Mouse (Mus musculus) MEL (cell line): ENCODE measurements around the gene Gm6993. TPM values are rescaled to one million over a fixed set of nuclear protein-coding genes. Genes with fewer than 3 reads are reported as not detected.

ENCODE experiments used
- DNase-seq: peaks from one replicate; pipeline ENCODE4 v3.0.0; 2011; ENCODE audit warnings: low read depth, low spot score
- H3K27ac ChIP-seq: 2 replicates; pipeline ENCODE4 v1.5.1; 2012; ENCODE audit warnings: low read depth, mild to moderate bottlenecking, control low read depth, low read length, moderate library complexity; ENCODE audit not compliant: control insufficient read depth
- H3K27me3 ChIP-seq, 2 experiments: fragments of 150-350 bp in 1 of 2; sonication (generic) in 1 of 2; 2 replicates each; pipeline ENCODE4 v1.6.1; 2012; ENCODE audit warnings: low read length in 2 of 2, mild to moderate bottlenecking in 2 of 2, improper control_type of control experiment in 1 of 2, moderate library complexity in 1 of 2; ENCODE audit not compliant: insufficient read depth in 2 of 2, control insufficient read depth in 1 of 2
- H3K36me3 ChIP-seq, 2 experiments: 2 replicates each; pipeline ENCODE4 v1.6.1; 2012 to 2014; ENCODE audit warnings: low read length in 2 of 2, improper control_type of control experiment in 1 of 2, inconsistent platforms in 1 of 2, mild to moderate bottlenecking in 1 of 2; ENCODE audit not compliant: insufficient read depth in 2 of 2, control insufficient read depth in 1 of 2
- H3K4me1 ChIP-seq, 2 experiments: fragments of 150-350 bp in 1 of 2; sonication (generic) in 1 of 2; 2 replicates each; pipeline ENCODE4 v1.6.1; 2012; ENCODE audit warnings: low read length in 2 of 2, improper control_type of control experiment in 1 of 2, mild to moderate bottlenecking in 1 of 2; ENCODE audit not compliant: insufficient read depth in 2 of 2, control insufficient read depth in 1 of 2
- H3K4me3 ChIP-seq, 2 experiments: fragments of 150-350 bp in 1 of 2; sonication (generic) in 1 of 2; 2 replicates each; pipeline ENCODE4 v1.5.1; 2012; ENCODE audit warnings: low read depth in 2 of 2, low read length in 2 of 2, mild to moderate bottlenecking in 2 of 2, moderate library complexity in 2 of 2, control low read depth in 1 of 2, improper control_type of control experiment in 1 of 2; ENCODE audit not compliant: control insufficient read depth in 1 of 2, insufficient read depth in 1 of 2
- H3K79me2 ChIP-seq: 2 replicates; pipeline ENCODE4 v1.6.1; 2012; ENCODE audit warnings: mild to moderate bottlenecking, low read length, moderate library complexity; ENCODE audit not compliant: control insufficient read depth, poor library complexity, insufficient read depth
- H3K9ac ChIP-seq: 2 replicates; pipeline ENCODE4 v1.6.1; 2012; ENCODE audit warnings: low read depth, mild to moderate bottlenecking, control low read depth, low read length, moderate library complexity; ENCODE audit not compliant: control insufficient read depth, poor library complexity, severe bottlenecking
- H3K9me3 ChIP-seq: fragments of 150-350 bp; sonication (generic); replicated peaks from 2 replicates; pipeline ENCODE4 v1.6.1; 2012; ENCODE audit warnings: mild to moderate bottlenecking, low read length, improper control_type of control experiment, moderate library complexity; ENCODE audit not compliant: insufficient read depth
- EP300 ChIP-seq, 2 experiments: IDR thresholded peaks; 2 replicates each; pipeline ENCODE4 v1.6.1; 2011; ENCODE audit warnings: improper control_type of control experiment in 2 of 2, low read length in 2 of 2, low read depth in 1 of 2, mild to moderate bottlenecking in 1 of 2
- ETS1 ChIP-seq: IDR thresholded peaks from 2 replicates; pipeline ENCODE4 v1.6.1; 2012; ENCODE audit warnings: low read depth, mild to moderate bottlenecking, inconsistent platforms, low read length, improper control_type of control experiment, moderate library complexity
- GABPA ChIP-seq: IDR thresholded peaks from 2 replicates; pipeline ENCODE4 v1.6.1; 2012; ENCODE audit warnings: low read depth, mild to moderate bottlenecking, inconsistent platforms, low read length, improper control_type of control experiment, moderate library complexity
- GATA1 ChIP-seq: IDR thresholded peaks from 2 replicates; pipeline ENCODE4 v1.6.1; 2011; ENCODE audit warnings: low read depth, low read length, improper control_type of control experiment
- HCFC1 ChIP-seq: IDR thresholded peaks from 2 replicates; pipeline ENCODE4 v1.6.1; 2012; ENCODE audit warnings: low read depth, mild to moderate bottlenecking, inconsistent platforms, low read length, improper control_type of control experiment, moderate library complexity
- JUND ChIP-seq: IDR thresholded peaks from 2 replicates; pipeline ENCODE4 v1.6.1; 2011; ENCODE audit warnings: low read depth, mild to moderate bottlenecking, improper control_type of control experiment, low read length
- KAT2A ChIP-seq: conservative IDR thresholded peaks from 2 replicates; pipeline ENCODE4 v1.6.1; 2012; ENCODE audit warnings: low read depth, low read length, improper control_type of control experiment, inconsistent platforms
- MAFK ChIP-seq: IDR thresholded peaks from 2 replicates; pipeline ENCODE4 v1.6.1; 2011; ENCODE audit warnings: low read depth, mild to moderate bottlenecking, low read length, improper control_type of control experiment, borderline replicate concordance
- MAX ChIP-seq: IDR thresholded peaks from 2 replicates; pipeline ENCODE4 v1.6.1; 2011; ENCODE audit warnings: low read length, improper control_type of control experiment
- MYC ChIP-seq: IDR thresholded peaks from 2 replicates; pipeline ENCODE4 v1.6.1; 2011; ENCODE audit warnings: low read depth, mild to moderate bottlenecking, low read length, improper control_type of control experiment, moderate library complexity
- POLR2AphosphoS2 ChIP-seq: IDR thresholded peaks from 2 replicates; pipeline ENCODE4 v1.6.1; 2011; ENCODE audit warnings: low read length, improper control_type of control experiment
- SIN3A ChIP-seq: IDR thresholded peaks from 2 replicates; pipeline ENCODE4 v1.6.1; 2012; ENCODE audit warnings: low read length, improper control_type of control experiment, inconsistent platforms
- TCF12 ChIP-seq: IDR thresholded peaks from 2 replicates; pipeline ENCODE4 v1.6.1; 2014; ENCODE audit warnings: low read depth, mild to moderate bottlenecking, inconsistent platforms, low read length, improper control_type of control experiment, moderate library complexity
- UBTF ChIP-seq: IDR thresholded peaks from 2 replicates; pipeline ENCODE4 v1.6.1; 2012; ENCODE audit warnings: low read depth, mild to moderate bottlenecking, inconsistent platforms, low read length, improper control_type of control experiment, moderate library complexity, borderline replicate concordance; ENCODE audit not compliant: insufficient read depth
- USF1 ChIP-seq: IDR thresholded peaks from 2 replicates; pipeline ENCODE4 v1.6.1; 2014; ENCODE audit warnings: low read depth, mild to moderate bottlenecking, inconsistent platforms, low read length, improper control_type of control experiment, moderate library complexity
- polyA plus RNA-seq, 2 experiments: library from polyadenylated mRNA; stranded (reverse) in 1 of 2; unstranded in 1 of 2; fragments of >175 nt in 1 of 2; fragments of >200 nt in 1 of 2; gene quantifications; 2 replicates each; pipeline versions ENCODE4 v1.2.1 to v1.2.4; 2012; ENCODE audit warnings: low replicate concordance in 2 of 2, low read depth in 1 of 2; ENCODE audit not compliant: insufficient read length in 2 of 2, insufficient read depth in 1 of 2, missing spikeins in 1 of 2
- total RNA-seq: library from RNA; depleted of rRNA; stranded (reverse); fragments of 300-350 nt; gene quantifications from 2 replicates; pipeline ENCODE4 v1.2.3, GENCODE M21; 2012

Gene Gm6993
- total and polyA plus RNA-seq, 3 experiments: not detected

DNA sequence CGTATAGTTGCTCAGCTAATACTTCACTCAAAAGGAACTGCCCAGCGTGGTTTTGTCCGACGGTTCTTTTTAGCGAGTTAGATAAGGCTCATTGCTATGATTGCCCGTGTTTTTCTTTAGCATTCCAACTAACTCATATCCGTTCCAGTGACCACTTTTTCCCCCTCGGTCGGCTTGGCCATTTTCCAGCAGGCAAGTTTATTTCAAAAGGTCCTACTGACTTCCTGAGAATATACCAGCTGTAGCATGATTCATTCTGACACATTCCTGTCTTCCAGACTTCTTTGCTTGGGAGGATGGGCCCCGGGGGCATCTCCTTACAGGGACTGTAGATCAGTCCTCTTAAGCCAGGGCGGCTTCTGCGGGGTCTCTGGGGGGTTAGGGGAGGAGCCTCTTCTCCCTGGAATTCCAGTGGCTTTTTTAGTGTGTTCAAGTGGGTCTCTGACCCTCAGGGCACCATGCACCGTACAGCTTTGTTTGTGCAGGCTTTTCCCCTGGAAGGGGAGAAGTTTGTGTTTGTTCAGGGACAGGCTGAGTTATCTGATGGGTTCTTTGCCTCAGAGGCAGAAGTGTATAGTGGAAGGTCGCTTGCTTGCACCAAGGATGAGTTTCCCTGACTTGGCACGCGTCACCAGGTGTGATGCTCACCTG, 30.9 kb downstream of the Gm6993 start:
- Histone ChIP-seq H3K9me3 (no peaks in the 10 kb centered on the region), H3K79me2 (no peaks in the 10 kb centered on the region), H3K4me1 (no peaks in the 10 kb centered on the region), H3K4me3 (no peak overlapping the region), H3K27me3 (no peaks in the 10 kb centered on the region; a peak in 2 of 4 replicates), H3K36me3 (no peaks in the 10 kb centered on the region), H3K27ac (no peak overlapping the region), H3K9ac (no peak overlapping the region)
- no peak for DNase-seq
- TF ChIP-seq MYC (no peak), KAT2A (no peak), USF1 (no peak), JUND (no peak), MAX (no peak), ETS1 (no peak), TCF12 (no peak)

DNA sequence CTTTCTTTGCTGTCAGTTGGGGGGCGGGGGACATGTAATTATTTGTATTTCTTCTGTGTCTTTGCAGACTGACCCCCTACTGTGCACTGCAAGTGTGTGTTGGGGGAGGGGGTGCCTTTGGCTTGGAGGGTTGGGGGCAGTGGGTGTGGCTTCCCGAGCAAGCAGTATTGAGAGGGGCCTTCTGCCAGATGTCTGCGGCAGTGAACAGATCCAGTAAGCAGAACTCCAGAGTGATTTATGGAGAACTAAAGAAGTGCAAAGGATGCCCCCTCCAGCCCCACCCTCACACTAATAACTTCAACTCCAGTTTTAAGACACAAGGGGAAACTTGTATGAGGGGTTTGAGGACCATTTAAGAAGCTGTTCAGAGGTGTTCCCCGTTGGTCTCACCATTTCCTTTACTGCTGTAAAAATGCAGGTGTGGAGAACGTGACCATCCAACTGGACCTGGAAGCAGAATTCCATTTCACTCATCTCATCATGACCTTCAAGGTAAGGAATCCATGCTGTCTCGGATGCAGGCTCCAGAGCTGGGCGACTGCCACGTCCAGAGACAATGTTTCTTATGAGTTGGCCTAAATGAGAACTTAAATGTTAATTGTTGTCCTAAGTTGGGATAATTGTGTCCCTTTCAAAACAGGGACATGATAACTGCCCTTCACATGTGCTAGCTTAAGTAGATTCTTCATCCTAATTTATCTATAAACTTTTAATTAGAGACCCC, 31.6 kb downstream of the Gm6993 start:
- no peaks in the 10 kb centered on the region for H3K9me3 ChIP-seq
- no peak overlapping the region for H3K4me3 ChIP-seq
- TF ChIP-seq EP300 (IDR thresholded peaks at IDR 0.05; ENCODE audit: low read depth in 1 of 2, low read length in 2 of 2) (no peak), MAFK (no peak), POLR2AphosphoS2 (no peak), HCFC1 (no peak), GATA1 (no peak), GABPA (no peak), KAT2A (no peak), SIN3A (no peak), UBTF (no peak), MYC (no peak)
- no peaks in the 10 kb centered on the region for H3K4me1 ChIP-seq
- no peak for DNase-seq
- H3K27ac ChIP-seq: no peak overlapping the region
- H3K27me3 ChIP-seq: no peaks in the 10 kb centered on the region; a peak in 2 of 4 replicates
- no peaks in the 10 kb centered on the region for H3K79me2 ChIP-seq
- H3K36me3 ChIP-seq: no peaks in the 10 kb centered on the region
- H3K9ac ChIP-seq: no peak overlapping the region
